Mouse (Mus musculus): ENCODE measurements around the gene Pcdh7. TPM values are rescaled to one million over a fixed set of nuclear protein-coding genes. Genes with fewer than 3 reads are reported as not detected.
A peak's percentile ranks its signal among the peaks of the same experiment; 100 is the strongest.

The Pcdh7 gene
- polyA plus RNA-seq, 1 experiment from 2014 or later, result 20.7 TPM

DNA sequence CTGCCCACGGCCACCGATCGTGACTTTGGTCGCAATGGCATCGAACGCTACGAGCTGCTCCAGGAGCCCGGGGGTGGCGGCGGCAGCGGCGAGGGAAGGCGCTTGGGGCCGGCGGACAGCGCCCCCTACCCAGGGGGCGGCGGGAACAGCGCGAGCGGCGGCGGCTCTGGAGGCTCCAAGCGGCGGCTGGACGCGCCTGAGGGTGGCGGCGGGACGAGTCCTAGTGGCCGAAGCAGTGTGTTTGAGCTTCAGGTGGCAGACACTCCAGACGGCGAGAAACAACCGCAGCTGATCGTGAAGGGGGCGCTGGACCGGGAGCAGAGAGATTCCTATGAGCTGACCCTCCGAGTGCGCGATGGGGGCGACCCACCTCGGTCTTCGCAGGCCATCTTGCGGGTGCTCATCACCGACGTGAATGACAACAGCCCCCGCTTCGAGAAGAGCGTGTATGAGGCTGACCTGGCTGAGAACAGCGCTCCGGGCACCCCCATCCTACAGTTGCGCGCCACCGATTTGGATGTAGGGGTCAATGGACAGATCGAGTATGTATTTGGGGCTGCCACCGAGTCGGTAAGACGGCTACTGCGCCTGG, 1.9 kb downstream of the Pcdh7 start:
- Histone ChIP-seq H3K27me3 (peaks cover 17% of the 10 kb centered on the region; the same call in 1 of the 2 replicates), H3K27ac (replicated peaks) (peak overlapping the region; percentile 94), H3K4me1 (replicated peaks) (peaks cover 42% of the 10 kb centered on the region), H3K9ac (peak overlapping the region; percentile 85), H3K9me3 (no peaks in the 10 kb centered on the region), H3K36me3 (no peaks in the 10 kb centered on the region), H3K4me3 (peak overlapping the region; percentile 73), H3K4me2 (peak overlapping the region; percentile 92)
- WGBS, result under 1% methylated on average over 59 of the region's 59 CpGs
- ATAC-seq (ENCODE audit: low read depth), result no peak

DNA sequence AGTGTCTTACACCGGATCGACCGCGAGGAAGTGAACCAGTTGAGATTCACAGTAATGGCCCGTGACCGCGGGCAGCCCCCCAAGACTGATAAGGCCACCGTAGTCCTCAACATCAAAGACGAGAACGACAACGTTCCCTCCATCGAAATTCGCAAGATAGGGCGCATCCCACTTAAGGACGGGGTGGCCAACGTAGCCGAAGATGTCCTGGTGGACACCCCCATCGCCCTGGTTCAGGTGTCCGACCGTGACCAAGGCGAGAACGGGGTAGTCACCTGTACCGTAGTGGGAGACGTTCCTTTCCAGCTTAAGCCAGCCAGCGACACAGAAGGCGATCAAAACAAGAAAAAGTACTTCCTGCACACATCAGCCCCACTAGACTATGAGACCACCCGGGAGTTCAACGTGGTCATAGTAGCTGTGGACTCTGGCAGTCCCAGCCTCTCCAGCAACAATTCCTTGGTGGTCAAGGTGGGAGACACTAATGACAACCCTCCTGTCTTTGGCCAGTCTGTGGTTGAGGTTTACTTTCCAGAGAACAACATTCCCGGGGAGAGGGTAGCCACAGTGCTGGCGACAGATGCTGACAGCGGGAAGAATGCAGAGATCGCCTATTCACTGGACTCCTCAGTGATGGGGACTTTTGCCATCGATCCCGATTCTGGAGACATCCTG, 2.6 kb downstream of the Pcdh7 start:
- Histone ChIP-seq H3K9ac (peak overlapping the region; percentile 85), H3K4me1 (replicated peaks) (peaks cover 45% of the 10 kb centered on the region), H3K4me3 (peak overlapping the region; percentile 73), H3K36me3 (no peaks in the 10 kb centered on the region), H3K27ac (replicated peaks) (no peak overlapping the region; the same call in 1 of the 2 replicates), H3K27me3 (peaks cover 17% of the 10 kb centered on the region; the same call in 1 of the 2 replicates), H3K9me3 (no peaks in the 10 kb centered on the region), H3K4me2 (peak overlapping the region; percentile 92)
- 4% methylated on average over 34 of the region's 34 CpGs for WGBS
- no peak for ATAC-seq (ENCODE audit: low read depth)

DNA sequence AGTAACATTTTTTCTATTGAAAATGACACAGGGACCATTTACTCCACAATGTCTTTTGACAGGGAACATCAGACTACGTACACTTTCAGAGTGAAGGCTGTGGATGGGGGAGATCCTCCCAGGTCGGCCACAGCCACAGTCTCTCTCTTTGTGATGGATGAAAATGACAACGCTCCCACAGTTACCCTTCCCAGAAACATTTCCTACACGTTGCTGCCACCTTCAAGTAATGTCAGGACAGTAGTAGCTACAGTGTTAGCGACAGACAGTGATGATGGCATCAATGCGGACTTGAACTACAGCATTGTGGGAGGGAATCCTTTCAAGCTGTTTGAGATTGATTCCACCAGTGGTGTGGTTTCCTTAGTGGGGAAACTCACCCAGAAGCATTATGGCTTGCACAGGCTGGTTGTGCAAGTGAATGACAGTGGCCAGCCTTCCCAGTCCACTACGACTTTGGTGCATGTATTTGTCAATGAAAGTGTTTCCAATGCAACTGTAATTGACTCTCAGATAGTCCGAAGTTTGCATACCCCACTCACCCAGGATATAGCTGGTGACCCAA, 3.5 kb downstream of the Pcdh7 start:
- peak overlapping the region; percentile 85 for H3K9ac ChIP-seq
- H3K4me2 ChIP-seq, result peak overlapping the region; percentile 92
- peak overlapping the region; percentile 24; the same call in 1 of the 2 replicates for H3K27ac ChIP-seq (replicated peaks)
- H3K9me3 ChIP-seq, result no peaks in the 10 kb centered on the region
- H3K4me1 ChIP-seq (replicated peaks), result peaks cover 49% of the 10 kb centered on the region
- H3K27me3 ChIP-seq, result peaks cover 17% of the 10 kb centered on the region; the same call in 1 of the 2 replicates
- no peak for ATAC-seq (ENCODE audit: low read depth)
- H3K36me3 ChIP-seq, result no peaks in the 10 kb centered on the region
- WGBS, result 38% methylated on average over 8 of the region's 8 CpGs
- peak overlapping the region; percentile 73 for H3K4me3 ChIP-seq

DNA sequence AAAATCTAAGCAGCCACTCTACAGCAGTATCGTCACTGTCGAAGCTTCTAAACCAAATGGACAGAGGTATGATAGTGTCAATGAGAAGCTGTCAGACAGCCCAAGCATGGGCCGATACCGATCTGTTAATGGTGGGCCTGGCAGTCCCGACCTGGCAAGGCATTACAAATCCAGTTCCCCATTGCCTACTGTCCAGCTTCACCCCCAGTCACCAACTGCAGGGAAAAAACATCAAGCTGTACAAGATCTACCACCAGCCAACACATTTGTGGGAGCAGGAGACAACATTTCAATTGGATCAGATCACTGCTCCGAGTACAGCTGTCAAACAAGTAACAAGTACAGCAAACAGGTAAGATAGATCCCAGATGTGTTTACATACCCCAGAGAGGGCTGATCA, 4.2 kb downstream of the Pcdh7 start:
- Histone ChIP-seq H3K4me3 (peak overlapping the region; percentile 73), H3K4me2 (peak overlapping the region; percentile 92), H3K27me3 (peaks cover 17% of the 10 kb centered on the region; the same call in 1 of the 2 replicates), H3K36me3 (no peaks in the 10 kb centered on the region), H3K4me1 (replicated peaks) (peaks cover 49% of the 10 kb centered on the region), H3K9me3 (no peaks in the 10 kb centered on the region), H3K27ac (replicated peaks) (no peak overlapping the region), H3K9ac (peak overlapping the region; percentile 85)
- 49% methylated on average over 6 of the region's 6 CpGs for WGBS
- no peak for ATAC-seq (ENCODE audit: low read depth)

DNA sequence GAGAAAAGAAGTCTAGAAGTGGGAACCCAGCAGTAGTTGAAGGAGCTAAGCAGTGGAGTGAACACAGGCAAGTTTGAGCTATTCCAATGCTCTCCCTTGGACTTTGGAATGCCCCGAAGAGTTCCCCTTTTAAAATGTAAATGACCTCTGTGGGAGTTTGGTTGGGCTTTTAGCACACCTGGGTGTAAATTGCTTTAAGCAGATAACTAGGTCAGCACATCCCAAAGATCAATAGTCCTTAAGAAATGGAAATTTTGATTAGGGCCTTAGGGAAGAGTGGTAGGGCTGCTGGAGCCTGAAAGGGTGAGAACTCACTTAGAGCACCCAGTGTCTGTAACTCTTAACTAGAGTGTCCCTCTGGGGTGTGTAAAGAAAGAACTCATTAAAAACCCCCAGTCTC, 15.7 kb downstream of the Pcdh7 start:
- Histone ChIP-seq H3K36me3 (no peaks in the 10 kb centered on the region), H3K27me3 (no peaks in the 10 kb centered on the region), H3K9me3 (no peaks in the 10 kb centered on the region), H3K4me3 (no peak overlapping the region), H3K27ac (replicated peaks) (no peak overlapping the region), H3K4me1 (replicated peaks) (no peaks in the 10 kb centered on the region), H3K4me2 (no peak overlapping the region), H3K9ac (no peak overlapping the region)
- 18% methylated on average over 1 of the region's 1 CpGs for WGBS
- ATAC-seq (ENCODE audit: low read depth), result no peak

DNA sequence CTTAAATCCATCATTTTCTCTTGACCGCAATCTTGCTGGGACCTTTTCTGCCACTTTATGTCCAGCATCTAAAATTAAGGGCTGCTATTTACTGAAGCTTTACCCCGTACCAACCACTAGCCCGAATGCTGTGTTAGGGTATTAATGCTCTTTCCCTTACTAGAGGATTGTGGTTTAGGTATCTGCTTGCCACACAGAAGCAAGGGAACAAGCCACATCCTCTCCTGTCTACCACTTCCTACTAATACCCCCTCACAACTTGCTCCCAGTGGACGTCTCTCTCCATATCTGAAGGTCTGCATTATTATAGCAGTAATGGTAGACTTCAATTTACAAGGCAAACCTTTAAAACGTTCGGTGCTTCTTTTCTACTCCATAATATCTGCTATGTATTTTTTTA, 18.0 kb downstream of the Pcdh7 start:
- Histone ChIP-seq H3K9ac (no peak overlapping the region), H3K27me3 (no peaks in the 10 kb centered on the region), H3K27ac (replicated peaks) (no peak overlapping the region), H3K4me2 (no peak overlapping the region), H3K9me3 (no peaks in the 10 kb centered on the region), H3K36me3 (no peaks in the 10 kb centered on the region), H3K4me3 (no peak overlapping the region), H3K4me1 (replicated peaks) (no peaks in the 10 kb centered on the region)
- WGBS, result 86% methylated on average over 6 of the region's 6 CpGs
- ATAC-seq (ENCODE audit: low read depth), result no peak

DNA sequence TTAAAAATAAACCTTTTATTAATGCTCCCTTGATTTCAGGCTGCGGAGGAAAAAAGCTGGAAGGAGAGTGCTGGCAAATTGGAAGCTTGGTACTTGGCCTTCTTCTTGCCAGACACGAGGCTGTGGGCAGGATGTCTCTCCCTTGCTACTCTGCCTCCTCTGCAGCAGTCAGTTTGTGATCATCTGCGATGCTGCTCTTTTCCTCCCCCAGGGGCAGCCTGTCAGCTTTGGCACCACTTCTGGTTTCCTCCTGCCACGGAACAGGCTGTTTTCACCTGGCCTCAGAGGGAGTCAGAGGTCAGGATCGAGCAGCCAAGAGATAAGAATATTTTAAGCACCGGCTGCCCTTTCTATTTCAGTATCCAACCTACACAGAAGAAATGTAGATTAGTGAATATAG, 25.2 kb downstream of the Pcdh7 start:
- 37% methylated on average over 6 of the region's 6 CpGs for whole genome bisulfite sequencing
- H3K9me3 ChIP-seq, result no peaks in the 10 kb centered on the region
- H3K4me1 ChIP-seq (replicated peaks), result no peaks in the 10 kb centered on the region
- H3K4me2 ChIP-seq, result no peak overlapping the region
- no peaks in the 10 kb centered on the region for H3K36me3 ChIP-seq
- no peaks in the 10 kb centered on the region for H3K27me3 ChIP-seq
- H3K9ac ChIP-seq, result no peak overlapping the region
- no peak for ATAC-seq (ENCODE audit: low read depth)
- no peak overlapping the region for H3K4me3 ChIP-seq
- H3K27ac ChIP-seq (replicated peaks), result no peak overlapping the region

DNA sequence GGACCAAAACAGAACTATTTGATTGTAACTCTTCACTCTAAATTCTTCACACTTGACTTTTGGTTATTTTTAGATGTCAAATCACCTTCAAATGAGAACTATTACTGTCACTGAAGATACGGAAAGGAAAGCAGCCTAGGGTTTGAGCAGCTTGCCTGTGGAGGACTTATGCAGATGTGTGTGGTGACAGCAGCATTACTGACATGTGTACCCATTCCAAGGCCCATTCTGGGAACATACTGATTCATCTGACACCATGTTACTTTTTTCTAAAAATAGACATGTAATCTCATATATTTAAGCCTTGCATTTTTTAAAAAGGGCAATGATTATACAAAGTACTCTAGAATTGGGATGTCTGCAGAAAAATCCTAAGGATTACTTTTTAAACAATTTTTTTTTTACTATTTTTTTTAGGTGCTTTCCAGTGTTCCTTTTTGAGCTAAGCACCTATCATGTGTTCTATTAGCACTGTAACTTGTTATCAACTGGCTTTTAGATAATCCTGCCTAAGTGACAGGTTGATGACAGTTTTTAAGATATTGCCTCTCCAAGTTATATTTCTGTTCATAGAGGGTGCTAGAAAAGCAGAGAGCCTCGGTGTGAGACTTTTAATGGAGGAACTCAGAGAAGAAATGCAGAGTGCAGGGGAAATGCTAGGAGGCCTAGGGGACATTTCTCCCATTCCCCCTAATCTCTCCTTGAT, 26.3 kb downstream of the Pcdh7 start:
- H3K4me1 ChIP-seq (replicated peaks), result no peaks in the 10 kb centered on the region
- H3K4me2 ChIP-seq, result no peak overlapping the region
- no peaks in the 10 kb centered on the region for H3K27me3 ChIP-seq
- no peak overlapping the region for H3K27ac ChIP-seq (replicated peaks)
- H3K9ac ChIP-seq, result no peak overlapping the region
- no peaks in the 10 kb centered on the region for H3K36me3 ChIP-seq
- ATAC-seq (ENCODE audit: low read depth), result no peak
- H3K9me3 ChIP-seq, result no peaks in the 10 kb centered on the region
- no peak overlapping the region for H3K4me3 ChIP-seq
- WGBS, result 77% methylated on average over 2 of the region's 2 CpGs

DNA sequence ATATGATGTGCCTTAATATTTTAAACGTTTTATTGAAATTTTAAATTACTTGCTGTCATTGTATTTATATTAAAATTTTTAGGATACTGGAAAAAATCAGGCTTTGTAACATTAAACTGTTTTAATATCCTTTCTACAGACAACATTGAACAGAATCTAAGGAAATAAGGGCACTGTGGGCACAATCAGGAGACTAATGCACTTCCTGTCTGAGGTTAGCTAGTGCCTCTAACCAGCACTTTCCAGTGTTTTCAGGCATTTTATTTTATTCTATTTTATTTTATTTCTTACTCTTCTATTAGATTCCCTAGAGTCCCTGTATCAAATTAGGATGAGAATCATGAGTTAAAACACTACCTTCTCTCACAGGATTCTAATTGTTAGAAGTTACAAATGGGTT, 28.1 kb downstream of the Pcdh7 start:
- no peak overlapping the region for H3K4me3 ChIP-seq
- no peak overlapping the region for H3K27ac ChIP-seq (replicated peaks)
- H3K36me3 ChIP-seq, result no peaks in the 10 kb centered on the region
- H3K9me3 ChIP-seq, result no peaks in the 10 kb centered on the region
- H3K4me1 ChIP-seq (replicated peaks), result no peaks in the 10 kb centered on the region
- WGBS, result 78% methylated on average over 1 of the region's 1 CpGs
- H3K4me2 ChIP-seq, result no peak overlapping the region
- no peak overlapping the region for H3K9ac ChIP-seq
- no peaks in the 10 kb centered on the region for H3K27me3 ChIP-seq
- no peak for ATAC-seq (ENCODE audit: low read depth)

DNA sequence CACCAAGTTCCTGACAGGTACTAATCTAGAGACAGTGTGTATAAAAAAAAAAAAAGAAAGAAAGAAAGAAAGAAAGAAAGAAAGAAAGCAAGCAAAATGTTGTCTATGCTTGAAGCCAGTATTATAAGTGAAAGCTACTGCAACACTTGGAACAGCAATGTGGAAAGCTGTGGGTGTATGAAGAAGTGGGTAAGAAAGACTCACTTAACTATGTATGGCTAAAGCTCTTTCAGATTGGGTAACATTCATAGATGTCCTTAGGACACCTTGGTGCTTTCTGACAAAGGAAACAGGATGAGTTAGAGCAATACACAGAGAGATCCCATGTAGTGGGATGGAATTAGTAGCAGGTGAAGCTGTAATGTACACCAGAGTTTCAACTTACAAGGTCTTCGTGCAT, 32.6 kb downstream of the Pcdh7 start:
- WGBS, result 97% methylated on average over 1 of the region's 1 CpGs

DNA sequence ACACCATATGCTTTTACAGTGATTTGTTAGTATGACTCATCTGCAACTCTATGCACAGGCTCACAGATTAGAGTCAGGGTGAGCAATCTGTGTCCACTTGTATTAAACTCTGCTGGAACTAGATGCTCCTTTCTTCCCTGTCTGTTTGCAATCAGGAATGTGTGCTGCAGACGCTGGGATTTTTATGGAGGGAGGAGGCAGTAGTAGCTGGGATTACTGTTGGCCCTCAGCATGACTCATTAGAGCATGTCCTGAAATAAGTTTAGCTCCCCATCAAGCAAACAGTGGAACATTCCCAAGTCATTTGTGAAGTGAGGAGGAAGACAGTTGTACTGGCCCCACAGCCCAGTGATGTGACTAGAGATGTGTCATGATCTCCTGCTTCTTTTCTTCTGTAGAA, 38.0 kb downstream of the Pcdh7 start:
- Histone ChIP-seq H3K9ac (no peak overlapping the region), H3K27me3 (no peaks in the 10 kb centered on the region), H3K4me1 (replicated peaks) (peaks cover 8% of the 10 kb centered on the region; the same call in 1 of the 2 replicates), H3K4me3 (no peak overlapping the region), H3K4me2 (no peak overlapping the region), H3K27ac (replicated peaks) (no peak overlapping the region), H3K9me3 (no peaks in the 10 kb centered on the region), H3K36me3 (no peaks in the 10 kb centered on the region)
- 28% methylated on average over 1 of the region's 1 CpGs for WGBS
- ATAC-seq (ENCODE audit: low read depth), result no peak

More for the DNA sequence above, 32.6 kb downstream of the Pcdh7 start:
- Histone ChIP-seq H3K27ac (replicated peaks) (no peak overlapping the region), H3K9ac (no peak overlapping the region), H3K4me2 (no peak overlapping the region), H3K9me3 (no peaks in the 10 kb centered on the region), H3K4me3 (no peak overlapping the region), H3K27me3 (no peaks in the 10 kb centered on the region), H3K4me1 (replicated peaks) (no peaks in the 10 kb centered on the region), H3K36me3 (no peaks in the 10 kb centered on the region)
- no peak for ATAC-seq (ENCODE audit: low read depth)

Data from neural tube, embryonic 13.5 days (tissue).